Mouse (Mus musculus) embryonic facial prominence, embryonic 10.5 days (tissue): ENCODE results near the gene Spsb3. TPM values are rescaled to one million over a fixed set of nuclear protein-coding genes. Genes with fewer than 3 reads are reported as not detected.
A peak's percentile ranks its signal among the peaks of the same experiment; 100 is the strongest.

ENCODE experiments used
- DNase-seq: peaks from one replicate; pipeline ENCODE4 v3.0.0-alpha.2; 2017; ENCODE audit warnings: low spot score
- H3K27ac ChIP-seq: fragments of 300-500 bp; sonication (generic); replicated peaks from 2 replicates; pipeline ENCODE4 v1.5.1; 2016; ENCODE audit warnings: mild to moderate bottlenecking
- H3K27me3 ChIP-seq: fragments of 300-500 bp; sonication (generic); replicated peaks from 2 replicates; pipeline ENCODE4 v1.6.1; 2016; ENCODE audit warnings: low read depth, mild to moderate bottlenecking; ENCODE audit not compliant: poor library complexity, severe bottlenecking
- H3K36me3 ChIP-seq: fragments of 300-500 bp; sonication (generic); replicated peaks from 2 replicates; pipeline ENCODE4 v1.6.1; 2016; ENCODE audit warnings: mild to moderate bottlenecking, moderate library complexity
- H3K4me1 ChIP-seq: fragments of 300-500 bp; sonication (generic); 2 replicates; pipeline ENCODE4 v1.6.1; 2016
- H3K4me3 ChIP-seq: fragments of 300-500 bp; sonication (generic); 2 replicates; pipeline ENCODE4 v1.5.1; 2016; ENCODE audit warnings: mild to moderate bottlenecking, moderate library complexity
- H3K9me3 ChIP-seq: fragments of 300-500 bp; sonication (generic); 2 replicates; pipeline ENCODE4 v1.6.1; 2016; ENCODE audit warnings: mild to moderate bottlenecking
- WGBS: fragments of 180-500 bp; shearing (Covaris S2); methylation state at CpG from one replicate; pipeline ENCODE4 v1.1.7; 2016; 5-methylcytosine and 5-hydroxymethylcytosine counted together
- polyA plus RNA-seq: library from polyadenylated mRNA; unstranded; fragments of >200 nt; fragmentation: Nextera tagmentation; extraction: Ambion mirVana; gene quantifications from 2 replicates; pipeline ENCODE4 v1.2.1, GENCODE M21; 2016

Spsb3 gene
- polyA plus RNA-seq, 1 experiment from 2014 or later = 47.1 TPM

DNA sequence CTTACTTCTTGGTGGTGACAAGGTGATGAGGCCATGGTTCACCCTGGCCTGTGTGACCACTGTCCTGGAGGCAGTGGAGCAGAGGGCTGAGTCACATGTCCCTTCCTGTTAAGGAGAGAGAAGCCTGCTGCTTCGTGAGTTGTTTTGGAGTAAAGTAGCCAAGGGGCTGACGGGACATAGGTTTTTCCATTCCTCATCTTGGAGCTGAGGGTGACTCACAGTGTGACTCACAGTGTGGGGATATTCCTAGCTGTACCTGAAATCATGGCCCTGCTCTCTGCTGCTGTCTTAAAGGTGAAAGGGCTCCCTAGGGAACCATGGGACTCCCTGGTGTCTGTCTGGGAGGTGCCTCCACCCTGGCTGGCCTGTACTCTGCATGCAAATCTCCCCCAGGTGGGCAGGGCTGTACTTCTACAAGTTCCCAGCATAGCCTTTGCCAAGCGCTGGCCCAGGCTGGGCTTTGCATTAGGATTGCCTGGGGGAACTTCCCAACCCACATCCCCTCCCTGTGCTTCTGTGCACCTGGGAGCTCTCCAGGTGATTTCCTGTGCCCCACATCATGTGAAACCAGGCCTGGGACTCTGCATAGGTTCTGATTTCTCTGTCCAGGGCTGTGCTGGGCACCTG is 30.5 kb upstream of the Spsb3 start:
- H3K4me1 ChIP-seq = peaks cover 6% of the 10 kb centered on the region
- no peaks in the 10 kb centered on the region for H3K9me3 ChIP-seq
- WGBS = 80% methylated on average over 3 of the region's 3 CpGs
- peaks cover 33% of the 10 kb centered on the region for H3K36me3 ChIP-seq
- DNase-seq = no peak
- peaks cover 10% of the 10 kb centered on the region for H3K27me3 ChIP-seq
- no peak overlapping the region for H3K4me3 ChIP-seq
- H3K27ac ChIP-seq = no peak overlapping the region

DNA sequence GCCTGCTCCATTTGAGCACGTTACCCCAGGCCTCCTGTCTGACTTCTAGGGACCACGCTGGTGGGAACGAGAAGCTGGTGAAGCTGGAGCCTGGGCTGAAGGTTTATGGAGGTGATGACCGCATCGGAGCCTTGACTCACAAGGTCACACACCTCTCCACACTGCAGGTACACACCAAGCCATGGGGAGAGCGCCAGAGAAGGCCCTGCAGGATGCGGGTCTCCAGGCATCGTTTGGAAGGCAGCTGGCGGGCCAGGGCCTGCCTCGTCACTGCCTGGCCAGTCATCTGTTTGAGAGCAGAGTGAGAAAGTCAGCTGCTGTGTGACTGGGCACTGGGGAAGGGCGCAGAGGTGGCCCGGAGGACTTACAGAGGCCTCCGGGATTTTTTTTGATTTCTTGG is 29.9 kb upstream of the Spsb3 start:
- peaks cover 39% of the 10 kb centered on the region for H3K36me3 ChIP-seq
- WGBS = 86% methylated on average over 13 of the region's 13 CpGs
- H3K4me1 ChIP-seq = no peaks in the 10 kb centered on the region
- DNase-seq = no peak
- no peaks in the 10 kb centered on the region for H3K9me3 ChIP-seq
- peaks cover 3% of the 10 kb centered on the region for H3K27me3 ChIP-seq
- H3K4me3 ChIP-seq = no peak overlapping the region
- H3K27ac ChIP-seq = no peak overlapping the region

DNA sequence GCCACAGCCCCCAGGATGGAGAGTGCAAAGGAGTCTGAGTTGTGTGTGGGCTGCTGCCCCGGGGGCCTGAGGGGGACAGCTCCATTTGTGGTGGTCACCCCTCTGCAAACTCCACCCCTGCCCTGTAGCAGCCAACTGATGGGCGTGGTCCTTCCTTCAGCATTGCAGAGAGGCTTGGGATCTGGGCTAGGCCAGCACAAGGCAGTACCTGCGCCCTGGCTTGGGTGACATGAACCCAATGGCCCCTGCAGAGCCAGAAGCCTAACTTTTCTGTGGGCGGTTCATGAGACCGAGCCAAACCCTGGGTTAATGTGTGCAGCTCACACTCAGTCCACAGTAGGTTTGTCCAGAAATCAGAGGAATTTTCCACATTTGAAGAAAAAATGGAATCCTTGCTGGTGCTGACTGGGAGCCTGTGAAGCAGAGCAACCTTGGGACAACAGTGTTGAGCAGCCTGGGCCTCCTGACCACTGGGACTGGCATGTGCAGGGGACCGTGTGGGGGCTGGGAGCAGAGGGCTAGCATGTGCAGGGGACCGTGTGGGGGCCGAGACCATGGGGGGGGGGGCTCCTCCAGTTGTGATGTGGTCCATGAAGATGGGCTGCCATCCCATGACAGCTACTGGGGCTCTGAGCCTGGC is 28.5 kb upstream of the Spsb3 start:
- Histone ChIP-seq H3K4me3 (no peak overlapping the region), H3K4me1 (no peaks in the 10 kb centered on the region), H3K27me3 (no peaks in the 10 kb centered on the region), H3K9me3 (no peaks in the 10 kb centered on the region), H3K27ac (no peak overlapping the region), H3K36me3 (peaks cover 51% of the 10 kb centered on the region)
- 88% methylated on average over 8 of the region's 8 CpGs for WGBS
- no peak for DNase-seq

DNA sequence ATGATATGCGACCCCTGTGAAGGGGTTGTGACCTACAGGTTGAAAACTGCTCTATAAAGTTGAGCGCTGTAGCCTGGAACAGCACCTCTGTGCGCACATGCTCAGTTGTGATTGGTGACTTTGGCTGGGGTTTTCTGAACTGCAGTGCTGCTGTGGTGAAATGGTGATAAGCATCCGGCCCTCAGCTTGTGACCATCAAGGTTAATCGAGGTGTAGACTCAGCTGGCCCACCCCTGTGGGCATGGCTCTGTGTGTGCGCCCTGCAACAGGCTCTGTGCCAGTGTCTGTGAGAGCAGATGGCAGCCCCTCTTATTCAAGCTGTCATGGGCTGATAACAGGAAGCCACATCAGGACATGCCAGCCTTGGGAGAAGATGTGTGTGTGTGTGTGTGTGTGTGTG is 27.5 kb upstream of the Spsb3 start:
- Histone ChIP-seq H3K27ac (no peak overlapping the region), H3K27me3 (no peaks in the 10 kb centered on the region), H3K4me3 (no peak overlapping the region), H3K9me3 (no peaks in the 10 kb centered on the region), H3K4me1 (no peaks in the 10 kb centered on the region), H3K36me3 (peaks cover 43% of the 10 kb centered on the region)
- DNase-seq = no peak
- 90% methylated on average over 6 of the region's 6 CpGs for WGBS

DNA sequence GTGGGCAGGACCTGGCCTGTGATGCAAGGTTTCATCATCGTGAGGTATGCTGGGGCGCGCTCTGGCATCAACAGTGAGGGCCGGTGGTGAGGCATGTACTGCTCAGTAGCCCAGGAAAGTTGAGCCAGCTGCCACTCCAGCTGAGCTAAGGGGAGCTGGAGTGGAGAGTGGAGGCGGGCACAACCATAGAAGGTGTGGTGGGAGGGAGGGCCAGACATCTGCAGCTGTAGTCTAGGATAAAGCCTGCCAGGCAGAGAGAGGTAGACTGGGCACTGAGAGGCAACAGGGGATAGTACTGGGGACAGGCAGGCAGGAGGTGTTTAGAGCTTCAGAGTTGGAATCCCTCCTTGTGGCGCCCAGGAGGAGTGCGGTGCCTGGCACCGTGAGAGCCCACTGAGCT is 26.4 kb upstream of the Spsb3 start:
- WGBS = 91% methylated on average over 8 of the region's 8 CpGs
- H3K36me3 ChIP-seq = peaks cover 42% of the 10 kb centered on the region
- DNase-seq = no peak
- H3K27me3 ChIP-seq = no peaks in the 10 kb centered on the region
- H3K4me3 ChIP-seq = no peak overlapping the region
- H3K9me3 ChIP-seq = no peaks in the 10 kb centered on the region
- no peaks in the 10 kb centered on the region for H3K4me1 ChIP-seq
- H3K27ac ChIP-seq = no peak overlapping the region

DNA sequence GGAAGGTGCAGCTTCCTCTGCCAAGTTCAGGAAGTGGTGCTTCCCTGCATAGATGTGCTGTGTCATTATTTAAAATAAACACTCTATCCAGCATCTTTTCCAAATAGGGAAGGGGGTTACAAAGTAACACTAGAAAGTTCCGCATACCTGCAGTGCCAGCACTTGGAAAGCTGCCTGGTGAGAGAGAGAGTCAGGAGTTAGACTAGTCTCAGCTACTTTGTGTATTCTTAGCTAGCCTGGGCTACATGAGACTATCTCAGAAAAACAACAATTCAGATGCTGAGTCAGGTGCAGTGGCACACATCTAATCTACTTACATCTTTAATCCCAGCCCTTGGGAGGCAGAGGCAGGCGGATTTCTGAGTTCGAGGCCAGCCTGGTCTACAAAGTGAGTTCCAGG is 24.7 kb upstream of the Spsb3 start:
- Histone ChIP-seq H3K36me3 (peaks cover 43% of the 10 kb centered on the region), H3K4me1 (no peaks in the 10 kb centered on the region), H3K27me3 (no peaks in the 10 kb centered on the region), H3K27ac (no peak overlapping the region), H3K9me3 (no peaks in the 10 kb centered on the region), H3K4me3 (no peak overlapping the region)
- no peak for DNase-seq
- WGBS = 96% methylated on average over 3 of the region's 3 CpGs

DNA sequence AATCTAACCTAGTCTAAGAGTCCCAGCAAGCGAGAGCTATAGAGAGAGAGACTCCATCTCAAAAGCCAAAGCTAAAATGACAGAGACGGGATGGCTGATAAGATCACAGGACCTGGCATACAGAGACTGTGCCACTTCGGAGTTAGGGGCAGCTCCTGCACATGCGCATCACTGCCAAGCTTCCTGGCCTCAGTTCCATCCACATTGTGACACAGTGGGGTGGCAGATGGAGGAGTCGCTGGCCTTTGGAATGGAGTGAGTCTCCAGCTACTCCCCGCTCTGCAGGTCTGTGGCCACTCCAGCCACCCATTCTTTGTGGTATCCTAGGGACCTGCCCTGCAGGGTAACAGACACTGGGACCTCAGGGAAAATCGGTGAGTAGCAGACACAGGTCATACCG is 20.7 kb upstream of the Spsb3 start, which contains the start of gene Igfals:
Igfals (plus strand) TSS at position 222 of the 400 bp plus-strand sequence.
- H3K4me3 ChIP-seq = no peak within 1 kb of the TSS
- no peak for DNase-seq
- no peaks in the 10 kb centered on the region for H3K4me1 ChIP-seq
- no peak within 1 kb of the TSS for H3K27ac ChIP-seq
- H3K36me3 ChIP-seq = peaks cover 24% of the 10 kb centered on the region
- H3K9me3 ChIP-seq = no peaks in the 10 kb centered on the region
- H3K27me3 ChIP-seq = no peaks in the 10 kb centered on the region
- 91% methylated on average over 8 of the region's 8 CpGs for WGBS

DNA sequence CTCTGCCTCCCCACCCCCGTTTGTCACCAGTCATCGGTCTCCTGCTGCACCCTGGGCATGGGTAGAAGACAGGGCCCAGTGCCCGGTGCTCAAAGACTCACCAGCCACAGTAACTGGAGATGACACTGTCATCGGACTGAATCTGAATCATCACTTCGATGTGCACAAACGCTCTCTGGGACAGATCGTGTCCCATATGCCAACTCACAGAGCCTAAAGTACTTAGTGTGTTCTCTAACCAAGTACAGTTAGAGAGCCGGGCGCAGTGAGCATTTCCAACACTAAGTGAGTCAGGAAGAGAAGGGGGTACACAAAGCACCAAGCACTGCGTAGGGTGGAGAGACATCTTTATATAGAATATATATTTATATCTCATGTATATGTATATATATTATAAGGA is 18.5 kb upstream of the Spsb3 start:
- Histone ChIP-seq H3K4me1 (no peaks in the 10 kb centered on the region), H3K36me3 (peaks cover 5% of the 10 kb centered on the region; the same call in 1 of the 2 replicates), H3K9me3 (no peaks in the 10 kb centered on the region), H3K4me3 (no peak overlapping the region), H3K27me3 (no peaks in the 10 kb centered on the region), H3K27ac (no peak overlapping the region)
- no peak for DNase-seq
- 93% methylated on average over 10 of the region's 10 CpGs for WGBS

DNA sequence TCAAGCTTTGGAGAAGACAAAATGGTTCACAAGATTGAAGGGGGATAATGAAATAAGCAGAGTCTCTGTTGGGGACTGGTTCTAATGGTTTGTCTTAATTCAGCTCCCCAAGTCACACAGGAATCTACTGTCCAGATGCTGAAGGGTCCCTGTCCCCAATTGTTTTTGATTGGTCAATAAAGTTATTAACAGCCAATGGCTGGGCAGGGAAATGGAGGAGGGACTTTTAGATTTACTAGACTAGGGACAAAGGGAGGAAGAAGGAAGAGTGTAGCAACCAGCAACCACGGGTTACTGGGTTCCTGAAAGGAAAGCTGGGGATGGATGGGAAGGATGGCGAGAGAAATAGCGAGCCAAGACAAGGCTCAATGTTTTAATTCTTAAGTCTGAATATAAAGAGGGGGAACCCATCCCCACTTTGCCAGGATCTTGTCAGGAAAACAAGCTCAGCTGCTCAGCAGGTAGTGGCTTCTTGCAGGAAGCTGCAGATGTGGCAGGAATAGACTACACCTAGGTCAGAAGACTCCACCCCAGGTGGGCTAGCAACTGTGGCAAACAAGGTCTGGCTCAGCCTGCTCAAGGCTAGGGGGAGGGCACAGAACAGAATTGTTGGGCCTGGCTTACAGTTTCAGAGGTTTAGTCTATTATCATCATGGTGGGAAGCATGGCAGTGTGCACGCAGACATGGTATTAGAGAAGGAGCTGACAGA is 12.6 kb upstream of the Spsb3 start:
- H3K36me3 ChIP-seq = no peaks in the 10 kb centered on the region
- H3K27ac ChIP-seq = no peak overlapping the region
- peaks cover 19% of the 10 kb centered on the region for H3K4me1 ChIP-seq
- WGBS = 41% methylated on average over 4 of the region's 4 CpGs
- no peak for DNase-seq
- H3K9me3 ChIP-seq = no peaks in the 10 kb centered on the region
- H3K27me3 ChIP-seq = no peaks in the 10 kb centered on the region
- no peak overlapping the region for H3K4me3 ChIP-seq

DNA sequence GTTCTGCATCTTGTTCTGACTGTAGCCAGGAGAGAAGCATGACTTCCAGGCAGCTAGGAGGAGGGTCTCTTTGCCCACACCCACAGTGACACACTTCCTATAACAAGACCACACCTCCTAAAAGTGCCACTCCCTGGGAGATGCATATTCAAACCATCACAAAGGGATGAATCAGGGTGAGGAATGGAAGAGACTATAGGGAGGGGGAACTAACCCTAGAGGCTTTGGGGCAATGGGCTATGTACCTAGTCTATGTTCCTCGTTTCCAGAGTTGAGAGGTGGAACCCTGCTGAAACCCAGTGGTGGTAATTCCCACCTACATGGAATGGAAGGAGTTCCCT is 12.1 kb upstream of the Spsb3 start:
- H3K9me3 ChIP-seq = no peaks in the 10 kb centered on the region
- no peak for DNase-seq
- H3K4me3 ChIP-seq = no peak overlapping the region
- no peaks in the 10 kb centered on the region for H3K36me3 ChIP-seq
- H3K27me3 ChIP-seq = no peaks in the 10 kb centered on the region
- WGBS = 73% methylated on average over 1 of the region's 1 CpGs
- H3K4me1 ChIP-seq = peaks cover 19% of the 10 kb centered on the region
- no peak overlapping the region for H3K27ac ChIP-seq

DNA sequence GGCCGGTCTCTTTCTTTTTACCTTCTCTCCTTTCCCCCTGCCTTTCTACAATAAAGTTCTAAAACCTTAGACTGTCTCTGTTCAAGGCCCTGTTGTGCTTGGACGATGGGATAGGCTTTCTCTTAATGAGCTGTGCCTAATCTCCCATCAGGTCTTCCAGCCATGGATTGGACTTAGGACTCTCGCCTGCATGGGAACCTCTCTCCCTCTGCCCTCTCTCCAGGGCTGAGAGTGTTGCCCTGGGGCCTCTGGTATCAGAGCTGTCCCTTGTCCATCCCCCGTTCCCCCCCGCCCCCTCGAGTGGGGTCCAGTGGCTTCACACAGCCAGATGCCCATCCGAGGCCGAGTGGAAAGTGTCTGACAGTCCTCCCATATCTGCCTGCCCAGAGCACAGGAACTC is 11.5 kb upstream of the Spsb3 start:
- H3K36me3 ChIP-seq = no peaks in the 10 kb centered on the region
- no peak for DNase-seq
- no peak overlapping the region for H3K4me3 ChIP-seq
- H3K4me1 ChIP-seq = peaks cover 19% of the 10 kb centered on the region
- H3K27ac ChIP-seq = no peak overlapping the region
- WGBS = 77% methylated on average over 8 of the region's 8 CpGs
- no peaks in the 10 kb centered on the region for H3K9me3 ChIP-seq
- no peaks in the 10 kb centered on the region for H3K27me3 ChIP-seq

DNA sequence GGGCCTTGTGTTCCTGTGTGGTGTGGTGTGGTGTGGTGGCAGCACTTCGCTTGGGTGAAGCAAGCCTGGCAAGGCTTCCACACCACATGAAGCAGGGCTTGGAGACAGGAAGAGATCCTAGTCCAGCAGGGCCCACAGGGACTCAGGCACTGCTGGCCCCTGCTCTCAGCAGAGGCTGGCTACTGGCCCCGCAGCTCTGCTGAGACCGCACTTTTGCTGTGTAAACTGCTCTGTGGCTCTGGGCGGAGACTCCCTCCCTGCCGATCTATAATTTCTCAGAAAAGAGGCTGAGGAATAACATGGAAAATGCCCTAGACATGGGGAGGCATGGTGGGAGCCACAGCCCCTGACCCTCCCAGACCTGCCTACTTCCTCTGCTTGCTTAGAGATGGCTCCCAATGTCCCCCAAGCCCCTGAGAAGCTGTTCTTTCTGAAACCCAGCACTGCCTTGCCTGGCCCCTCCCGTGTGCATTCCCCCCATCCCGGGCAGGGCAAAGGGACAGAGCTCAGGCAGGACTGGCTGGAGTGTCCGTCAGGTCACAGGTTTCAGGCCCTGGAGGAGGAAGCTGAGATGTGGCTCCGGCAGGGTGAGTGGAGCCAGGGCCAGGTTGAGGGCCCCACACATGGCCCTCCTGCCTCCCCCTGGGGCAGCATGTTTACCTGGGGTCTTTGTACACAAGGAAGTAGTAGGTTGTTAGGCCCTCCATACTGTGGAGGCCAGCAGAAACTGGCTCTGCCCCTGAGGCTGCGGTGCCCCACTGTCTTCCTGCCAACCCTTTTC is 8.9 kb upstream of the Spsb3 start:
- Histone ChIP-seq H3K27ac (peak overlapping the region; percentile 79), H3K4me3 (0 out of 2 replicates have a peak overlapping the region, but pooled peaks have one; percentile 2)

More for the DNA sequence above, 8.9 kb upstream of the Spsb3 start:
- no peaks in the 10 kb centered on the region for H3K27me3 ChIP-seq
- peaks cover 37% of the 10 kb centered on the region for H3K4me1 ChIP-seq
- peaks cover 10% of the 10 kb centered on the region for H3K36me3 ChIP-seq
- no peaks in the 10 kb centered on the region for H3K9me3 ChIP-seq
- 57% methylated on average over 10 of the region's 10 CpGs for WGBS
- DNase-seq = no peak
